Mouse (Mus musculus) megakaryocyte, embryonic 14.5 days (primary cell): ENCODE data around the gene Zfp638.

Experiments
- FLI1 ChIP-seq: IDR thresholded peaks from 2 replicates; pipeline ENCODE4 v1.6.1; 2012; ENCODE audit warnings: low read length, inconsistent platforms, mixed read lengths
- GATA1 ChIP-seq: IDR thresholded peaks from 3 replicates; pipeline ENCODE4 v1.6.1; 2012; ENCODE audit warnings: mixed read lengths, low read length, inconsistent platforms, borderline replicate concordance

GRCm38 (mm10) chr6:83888802-83889201 lies 21.9 kb downstream of the Zfp638 start:
- no peak for TF ChIP-seq GATA1
- no peak for TF ChIP-seq FLI1
